Mouse (Mus musculus) spleen, adult 2 months (tissue): ENCODE results near the gene Tmtc3. TPM values are rescaled to one million over a fixed set of nuclear protein-coding genes. Genes with fewer than 3 reads are reported as not detected.

ENCODE experiments used
- DNase-seq, 2 experiments: peaks; one replicate each; pipeline versions ENCODE4 v3.0.0 to v3.0.0-alpha.2; 2012 to 2021; ENCODE audit warnings: low spot score in 2 of 2, low read depth in 1 of 2
- H3K27ac ChIP-seq: fragments of 200-500 bp; 2 replicates; pipeline ENCODE4 v1.5.1; 2012; ENCODE audit warnings: low read length, inconsistent platforms; ENCODE audit not compliant: insufficient read depth
- H3K27me3 ChIP-seq: fragments of 200-500 bp; 2 replicates; pipeline ENCODE4 v1.6.1; 2012; ENCODE audit warnings: mild to moderate bottlenecking, moderate library complexity, low read length, inconsistent platforms; ENCODE audit not compliant: control insufficient read depth, insufficient read depth
- H3K36me3 ChIP-seq: fragments of 200-500 bp; 2 replicates; pipeline ENCODE4 v1.6.1; 2012; ENCODE audit warnings: mild to moderate bottlenecking, low read length, inconsistent platforms; ENCODE audit not compliant: control insufficient read depth, insufficient read depth
- H3K4me1 ChIP-seq: fragments of 200-500 bp; 2 replicates; pipeline ENCODE4 v1.6.1; 2011; ENCODE audit warnings: inconsistent platforms; ENCODE audit not compliant: control insufficient read depth, insufficient read depth, insufficient read length
- H3K4me3 ChIP-seq: fragments of 200-500 bp; 2 replicates; pipeline ENCODE4 v1.5.1; 2011; ENCODE audit warnings: mild to moderate bottlenecking, inconsistent platforms; ENCODE audit not compliant: insufficient read depth, insufficient read length; ENCODE audit errors: extremely low read depth
- CTCF ChIP-seq: fragments of 200-500 bp; IDR thresholded peaks from 2 replicates; pipeline ENCODE4 v1.5.1; 2011; ENCODE audit warnings: mild to moderate bottlenecking, inconsistent platforms; ENCODE audit not compliant: insufficient read depth, insufficient read length, insufficient replicate concordance; ENCODE audit errors: extremely low read depth
- POLR2A ChIP-seq: fragments of 200-500 bp; IDR thresholded peaks from 2 replicates; pipeline ENCODE4 v1.6.1; 2011; ENCODE audit warnings: low read depth, low read length, inconsistent platforms
- WGBS: fragments of 180-500 bp; shearing (Covaris S2); methylation state at CpG from one replicate; pipeline ENCODE4 v1.1.7; 2018; 5-methylcytosine and 5-hydroxymethylcytosine counted together
- polyA plus RNA-seq: library from polyadenylated mRNA; depleted of rRNA; stranded (reverse); fragments of >200 nt; gene quantifications from 2 replicates; pipeline ENCODE4 v1.2.3, GENCODE M21; 2012; rRNA removed

The Tmtc3 gene
- polyA plus RNA-seq: 1.6 and 1.8 TPM in 2 replicates

GRCm38 (mm10) chr10:100487097-100487978 is at the start of gene Tmtc3, which contains the start of gene Cep290:
Gene Tmtc3 (minus strand): TSS chr10:100487350.
Gene Cep290 (plus strand): TSS chr10:100487558.
- no peaks in the 10 kb centered on the region for H3K4me1 ChIP-seq
- peak in 1 of 2 experiments; percentile 51 for DNase-seq
- no peaks in the 10 kb centered on the region for H3K36me3 ChIP-seq
- peak within 1 kb of the TSS; percentile 82 for H3K4me3 ChIP-seq
- peak within 1 kb of the TSS; percentile 13; the same call in 1 of the 2 replicates for H3K27ac ChIP-seq
- under 1% methylated on average over 63 of the region's 63 CpGs for WGBS
- H3K27me3 ChIP-seq: no peaks in the 10 kb centered on the region
- no peak for TF ChIP-seq CTCF
- no peak for TF ChIP-seq POLR2A

- DNase-seq: no peak
- H3K4me1 ChIP-seq: no peaks in the 10 kb centered on the region
- H3K27ac ChIP-seq: no peak overlapping the region
- no peak for TF ChIP-seq POLR2A
- no peak for TF ChIP-seq CTCF
- 89% methylated on average over 9 of the region's 9 CpGs for WGBS
- no peaks in the 10 kb centered on the region for H3K36me3 ChIP-seq
- H3K4me3 ChIP-seq: no peak overlapping the region
- H3K27me3 ChIP-seq: no peaks in the 10 kb centered on the region
Observed at GRCm38 (mm10) chr10:100524499-100525390, 37.6 kb upstream of the Tmtc3 start.

DNA sequence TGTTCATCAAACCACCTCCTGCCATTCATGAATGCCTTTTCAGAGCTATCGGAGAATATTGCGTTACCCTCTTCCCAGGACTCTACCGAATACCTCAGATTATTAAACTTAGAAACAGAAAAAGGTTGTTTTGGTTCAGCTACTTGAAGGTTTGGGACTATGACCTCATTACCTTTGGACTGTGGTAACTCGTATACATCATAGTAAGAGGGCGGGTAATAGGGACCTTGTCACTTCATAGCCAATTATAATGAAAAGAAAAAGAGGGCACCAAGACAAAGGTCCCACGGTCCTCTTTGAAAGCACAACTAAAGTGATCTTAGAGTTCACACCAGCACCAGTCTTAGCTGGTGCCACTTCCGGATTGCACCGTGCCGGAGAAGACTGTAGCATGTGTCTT is 35.2 kb upstream of the Tmtc3 start:
- no peak for TF ChIP-seq POLR2A
- no peak for TF ChIP-seq CTCF
- H3K4me3 ChIP-seq: no peak overlapping the region

DNA sequence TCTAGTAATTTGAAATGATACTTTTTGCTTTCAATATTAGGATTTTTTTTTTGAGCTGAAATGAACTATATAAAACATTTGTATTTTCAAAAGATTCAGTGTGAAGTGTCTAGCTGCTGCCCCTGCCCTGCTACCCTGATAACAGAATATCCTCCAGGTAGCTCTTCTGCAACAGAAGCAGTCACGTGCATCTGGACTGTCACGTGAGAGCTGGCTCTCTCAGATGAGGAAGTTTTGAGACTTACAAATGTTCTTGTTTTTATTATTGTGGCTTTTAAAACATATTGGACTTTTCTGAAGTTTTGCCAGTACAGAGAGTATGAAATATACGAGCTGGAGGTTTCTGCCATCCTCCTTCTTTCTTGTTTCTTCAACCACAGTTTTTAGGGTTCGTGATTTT is 34.5 kb upstream of the Tmtc3 start:
- Histone ChIP-seq H3K27me3 (no peaks in the 10 kb centered on the region), H3K4me3 (no peak overlapping the region; the same call in 1 of the 2 replicates), H3K4me1 (no peaks in the 10 kb centered on the region), H3K36me3 (no peaks in the 10 kb centered on the region), H3K27ac (no peak overlapping the region)
- no peak for TF ChIP-seq CTCF
- TF ChIP-seq POLR2A: no peak
- peak; percentile 22 to 32 for DNase-seq
- WGBS: 36% methylated on average over 4 of the region's 4 CpGs

More for the DNA sequence above, 35.2 kb upstream of the Tmtc3 start:
- no peak for DNase-seq
- no peaks in the 10 kb centered on the region for H3K4me1 ChIP-seq
- WGBS: 96% methylated on average over 9 of the region's 9 CpGs
- H3K27me3 ChIP-seq: no peaks in the 10 kb centered on the region
- no peaks in the 10 kb centered on the region for H3K36me3 ChIP-seq
- H3K27ac ChIP-seq: no peak overlapping the region

GRCm38 (mm10) chr10:100508170-100508569 is 21.0 kb upstream of the Tmtc3 start:
- Histone ChIP-seq H3K27me3 (no peaks in the 10 kb centered on the region), H3K4me3 (no peak overlapping the region), H3K36me3 (no peaks in the 10 kb centered on the region), H3K4me1 (no peaks in the 10 kb centered on the region), H3K27ac (no peak overlapping the region)
- WGBS: 92% methylated on average over 1 of the region's 1 CpGs
- no peak for DNase-seq
- no peak for TF ChIP-seq POLR2A
- TF ChIP-seq CTCF: no peak

DNA sequence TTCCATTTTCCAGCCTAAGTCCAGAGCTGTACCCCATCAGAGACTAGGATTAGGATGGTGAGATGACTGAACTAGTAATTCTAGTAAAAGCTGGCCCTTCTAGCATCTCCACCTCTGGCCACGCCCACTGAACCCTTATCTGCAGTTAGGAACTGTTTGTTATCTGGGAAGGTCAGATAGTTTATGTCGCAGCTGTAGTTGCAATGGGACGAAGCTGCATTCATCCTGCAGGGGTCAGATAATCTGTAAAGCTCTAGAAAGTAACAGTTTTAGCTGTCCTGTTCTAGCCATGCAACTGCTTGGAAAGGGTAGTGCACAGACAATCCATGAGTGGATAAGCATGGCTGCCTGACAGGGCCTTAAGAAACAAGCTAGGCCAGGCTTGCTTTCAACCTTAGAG is 11.2 kb upstream of the Tmtc3 start:
- 0 out of 2 replicates have a peak, but pooled peaks cover 1% of the 10 kb centered on the region for H3K36me3 ChIP-seq
- TF ChIP-seq CTCF (no peak), POLR2A (no peak)
- H3K4me3 ChIP-seq: no peak overlapping the region
- 81% methylated on average over 3 of the region's 3 CpGs for WGBS
- H3K27ac ChIP-seq: no peak overlapping the region
- no peaks in the 10 kb centered on the region for H3K4me1 ChIP-seq
- no peaks in the 10 kb centered on the region for H3K27me3 ChIP-seq
- DNase-seq: no peak

DNA sequence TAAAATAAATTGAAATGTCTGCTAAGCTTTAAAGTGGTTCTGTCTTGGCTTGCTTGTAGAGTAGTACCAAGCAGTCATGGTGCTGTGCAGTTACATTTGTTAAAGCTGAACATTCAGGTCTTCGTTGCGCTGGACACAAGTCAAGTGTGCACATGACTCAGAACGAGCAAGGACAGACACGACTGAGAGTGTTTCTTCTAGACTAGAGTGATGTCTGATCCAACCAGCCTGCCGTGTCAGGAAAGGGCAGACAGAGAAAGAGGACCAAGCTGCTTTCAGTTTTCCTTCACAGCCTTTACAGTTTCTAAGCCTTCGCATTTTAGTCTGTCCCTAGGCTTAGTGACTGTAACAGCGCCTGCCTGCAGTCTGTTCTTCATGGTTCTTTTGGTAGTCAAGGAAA is 4.8 kb upstream of the Tmtc3 start:
- TF ChIP-seq CTCF: no peak
- Histone ChIP-seq H3K4me1 (no peaks in the 10 kb centered on the region), H3K36me3 (no peaks in the 10 kb centered on the region), H3K27me3 (no peaks in the 10 kb centered on the region), H3K27ac (no peak overlapping the region), H3K4me3 (no peak overlapping the region)
- DNase-seq: no peak
- WGBS: 92% methylated on average over 7 of the region's 7 CpGs
